ENCODE assay signal across 8 mouse cellular contexts in the genomic region with DNA sequence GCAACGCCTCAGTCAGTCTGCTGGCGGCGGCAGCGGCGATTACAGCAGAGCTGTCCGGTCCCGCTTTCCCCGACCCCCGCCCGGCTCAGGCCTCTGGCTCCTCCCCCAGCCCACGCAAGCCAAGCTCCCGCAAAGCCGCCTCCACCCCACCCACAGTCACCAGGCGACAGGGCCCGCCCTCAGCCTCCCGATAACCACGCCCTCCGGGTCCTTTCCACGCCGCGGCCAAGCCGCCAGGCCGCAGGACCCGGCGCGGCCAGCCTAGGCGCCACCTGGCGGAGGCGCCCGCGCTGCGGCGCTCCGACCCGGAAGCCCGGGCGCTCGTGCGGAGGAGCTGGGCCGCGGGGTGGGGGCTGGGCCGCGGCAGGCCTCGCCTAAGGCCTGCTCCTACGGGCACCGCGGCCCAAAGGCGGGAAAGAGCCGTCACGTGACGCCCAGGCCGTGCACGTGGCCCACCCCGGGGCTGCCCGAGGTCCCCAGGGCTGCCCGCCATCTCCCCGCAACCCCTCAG. TPM values are rescaled to one million over a fixed set of nuclear protein-coding genes. Genes with fewer than 3 reads are reported as not detected.
A peak's percentile ranks its signal among the peaks of the same experiment; 100 is the strongest.
DNase-seq lines count a peak whose midpoint lies in the region; ATAC-seq and TF ChIP-seq lines count a peak whose summit lies in the region.

No protein-coding gene starts in this region.

- H3K79me2 ChIP-seq in heart, adult 2 months (replicated peaks; ENCODE audit: control insufficient read depth, insufficient read depth, low read length) = no peaks in the 10 kb centered on the region

- H3K4me1 ChIP-seq in bone marrow macrophage, adult 2 months (ENCODE audit: control insufficient read depth, insufficient read depth, low read length) = no peaks in the 10 kb centered on the region
- no peaks in the 10 kb centered on the region for H3K4me1 ChIP-seq in embryonic facial prominence, embryonic 14.5 days (ENCODE audit: control insufficient read depth, insufficient read depth, low read length)
- H3K4me1 ChIP-seq in heart, adult 2 months (ENCODE audit: control insufficient read depth, insufficient read depth, low read length) = no peaks in the 10 kb centered on the region
- H3K4me1 ChIP-seq in midbrain, embryonic 10.5 days = peaks cover 4% of the 10 kb centered on the region

- peaks cover 15% of the 10 kb centered on the region for H3K9me3 ChIP-seq in embryonic facial prominence, embryonic 14.5 days (ENCODE audit: control insufficient read depth, low read length)
- peaks cover 18% of the 10 kb centered on the region for H3K9me3 ChIP-seq in midbrain, embryonic 10.5 days (replicated peaks)

- intact Hi-C loops in heart, adult 2 months (cut with DNase I) = loop anchor here (1.0 to 5.0 kb wide), 5 partner anchors 40 to 357 kb away; a partner anchor contains a TSS
- intact Hi-C loops in left cerebral cortex, postnatal 4 days (cut with DNase I) = loop anchor here (5.0 kb wide), 2 partner anchors 215 to 505 kb away; a partner anchor contains a TSS

- H3K4me3 ChIP-seq in bone marrow macrophage, adult 2 months (ENCODE audit: insufficient read depth, low read length) = peak overlapping the region; percentile 61
- peak overlapping the region; percentile 44 for H3K4me3 ChIP-seq in embryonic facial prominence, embryonic 14.5 days (ENCODE audit: low read depth, low read length)
- H3K4me3 ChIP-seq in heart, adult 2 months = peak overlapping the region; percentile 61
- peak overlapping the region; percentile 55 for H3K4me3 ChIP-seq in midbrain, embryonic 10.5 days

- TF ChIP-seq CTCF in bone marrow macrophage, adult 2 months (IDR thresholded peaks at IDR 0.05; ENCODE audit: low read depth, low read length) = 0 out of 2 replicates have a peak, but pooled peaks have one; percentile 38
- peak; percentile 77 for TF ChIP-seq CTCF in heart, adult 2 months (IDR thresholded peaks at IDR 0.05)

- H3K36me3 ChIP-seq in embryonic facial prominence, embryonic 14.5 days (ENCODE audit: control insufficient read depth, insufficient read depth, low read length) = no peaks in the 10 kb centered on the region
- no peaks in the 10 kb centered on the region for H3K36me3 ChIP-seq in heart, adult 2 months (ENCODE audit: control insufficient read depth, insufficient read depth, low read length)
- peaks cover 9% of the 10 kb centered on the region; the same call in 1 of the 2 replicates for H3K36me3 ChIP-seq in midbrain, embryonic 10.5 days

- peak overlapping the region; percentile 62 for H3K4me2 ChIP-seq in embryonic facial prominence, embryonic 14.5 days (ENCODE audit: low read depth, low read length)

- DNase-seq in embryonic facial prominence, embryonic 14.5 days (ENCODE audit: low spot score) = peak; percentile 93
- DNase-seq in heart, adult 2 months = peak; percentile 93
- DNase-seq in kidney, adult 18-20 months = peak; percentile 87
- peak; percentile 97 for DNase-seq in left cerebral cortex, postnatal 4 days
- DNase-seq in midbrain, embryonic 10.5 days (ENCODE audit: low spot score) = peak; percentile 92
- DNase-seq in right cerebral cortex, postnatal 36 days (ENCODE audit: low spot score in 2 of 2) = peak; percentile 60 to 62
- DNase-seq in urinary bladder, postnatal 36 days (ENCODE audit: low spot score in 2 of 2) = peak; percentile 83 to 90

- 4% methylated on average over 22 of the region's 57 CpGs for WGBS in embryonic facial prominence, embryonic 14.5 days
- 5% methylated on average over 57 of the region's 57 CpGs for WGBS in heart, adult 2 months
- WGBS in midbrain, embryonic 10.5 days = 5% methylated on average over 57 of the region's 57 CpGs

- H3K27me3 ChIP-seq in embryonic facial prominence, embryonic 14.5 days (replicated peaks; ENCODE audit: control insufficient read depth, insufficient read depth, low read length) = no peaks in the 10 kb centered on the region
- H3K27me3 ChIP-seq in heart, adult 2 months (ENCODE audit: control insufficient read depth, insufficient read depth, low read length) = no peaks in the 10 kb centered on the region
- H3K27me3 ChIP-seq in midbrain, embryonic 10.5 days (ENCODE audit: low read depth, poor library complexity, severe bottlenecking) = no peaks in the 10 kb centered on the region

- no peak for TF ChIP-seq EP300 in heart, adult 2 months (IDR thresholded peaks at IDR 0.05; ENCODE audit: insufficient read depth, low read depth, low read length)

- peak overlapping the region; percentile 73 for H3K9ac ChIP-seq in embryonic facial prominence, embryonic 14.5 days (ENCODE audit: low read depth, low read length)
- H3K9ac ChIP-seq in heart, adult 2 months (ENCODE audit: low read depth, low read length) = peak overlapping the region; percentile 74

- peak overlapping the region; percentile 27; the same call in 1 of the 2 replicates for H3K27ac ChIP-seq in bone marrow macrophage, adult 2 months (ENCODE audit: insufficient read depth, low read depth, low read length)
- peak overlapping the region; percentile 78 for H3K27ac ChIP-seq in embryonic facial prominence, embryonic 14.5 days (replicated peaks; ENCODE audit: low read depth, low read length)
- H3K27ac ChIP-seq in heart, adult 2 months = peak overlapping the region; percentile 51
- H3K27ac ChIP-seq in midbrain, embryonic 10.5 days (replicated peaks) = peak overlapping the region; percentile 86

- no peak for TF ChIP-seq POLR2A in bone marrow macrophage, adult 2 months (IDR thresholded peaks at IDR 0.05; ENCODE audit: borderline replicate concordance, low read depth, low read length)
- TF ChIP-seq POLR2A in heart, adult 2 months (IDR thresholded peaks at IDR 0.05; ENCODE audit: insufficient read depth, low read depth, low read length) = no peak

- peak; percentile 96 for ATAC-seq in embryonic facial prominence, embryonic 14.5 days (ENCODE audit: low read depth)

RNA-seq across cellular contexts. Expression of a gene that starts 0.7 kb away (rescaled TPM):
- polyA plus RNA-seq in bone marrow macrophage, adult 2 months (2012; ENCODE audit: insufficient read depth, insufficient read length, missing spikeins) = not detected in 2 replicates
- 0.39 and 0.51 TPM in 2 replicates for polyA plus RNA-seq in embryonic facial prominence, embryonic 14.5 days (2014; fragmentation: Nextera tagmentation; extraction: Ambion mirVana)
- under 1 TPM; 0.08 to 0.18 TPM for total RNA-seq in heart, adult 2 months (2021)
- polyA plus RNA-seq in heart, adult 2 months (2012; rRNA removed) = 0.06 and 0.23 TPM in 2 replicates
- total RNA-seq in left cerebral cortex, postnatal 4 days (2021) = 1 to 10 TPM; 1.2 TPM
- polyA plus RNA-seq in midbrain, embryonic 10.5 days (2016; fragmentation: Nextera tagmentation; extraction: Ambion mirVana) = 0.16 TPM in 1 of 2 replicates, not detected in the other

Comparison
In these comparisons a context has a peak if more than half of its experiments do, and no peak if none do; other contexts are left out.
1. Peak in every context shown above with its lines: DNase-seq, ATAC-seq, H3K4me3 ChIP-seq and H3K27ac ChIP-seq.
2. H3K27ac ChIP-seq: peak in every context shown above with its lines; median percentile 86 in midbrain, embryonic 10.5 days; 78 in embryonic facial prominence, embryonic 14.5 days; 51 in heart, adult 2 months; 27 in bone marrow macrophage, adult 2 months.